ENCODE assay signal across 12 mouse cellular contexts in genomic region chr14:27405452-27405851, GRCm38 (mm10). TPM values are rescaled to one million over a fixed set of nuclear protein-coding genes. Genes with fewer than 3 reads are reported as not detected.
A peak's percentile ranks its signal among the peaks of the same experiment; 100 is the strongest.
DNase-seq lines count a peak whose midpoint lies in the region; ATAC-seq and TF ChIP-seq lines count a peak whose summit lies in the region.
"Had no signal": no experiment of that assay in that cellular context is flagged by ENCODE, and none has a peak within 500 bp of the region (broad histone marks: within the 10 kb centered on the region; RNA-seq: fewer than 3 reads in every experiment).

No protein-coding gene starts in this region.

- H3K4me3 ChIP-seq in kidney, adult 2 months (ENCODE audit: insufficient read depth, low read depth, low read length), result no peak overlapping the region
- H3K4me3 ChIP-seq in macrophage (ENCODE audit: inconsistent target), result no peak overlapping the region
- H3K4me3 ChIP-seq in hindbrain, embryonic 11.5 days (ENCODE audit: low read depth, low read length), result no peak overlapping the region
- H3K4me3 ChIP-seq: limb, embryonic 15.5 days; neural tube, embryonic 12.5 days; stomach, embryonic 15.5 days had no signal

- 78% methylated on average over 4 of the region's 4 CpGs for WGBS in kidney, adult 2 months
- WGBS in macrophage (ENCODE audit: missing documents), result 5% methylated on average over 4 of the region's 4 CpGs
- 87% methylated on average over 4 of the region's 4 CpGs for WGBS in hindbrain, embryonic 11.5 days

- no peaks in the 10 kb centered on the region for H3K27me3 ChIP-seq in kidney, adult 2 months (replicated peaks; ENCODE audit: control insufficient read depth, insufficient read depth, low read length)
- no peaks in the 10 kb centered on the region for H3K27me3 ChIP-seq in hindbrain, embryonic 11.5 days (ENCODE audit: control insufficient read depth, insufficient read depth, low read length)
- H3K27me3 ChIP-seq: limb, embryonic 15.5 days; neural tube, embryonic 12.5 days; stomach, embryonic 15.5 days had no signal

- H3K36me3 ChIP-seq in kidney, adult 2 months (ENCODE audit: control insufficient read depth, insufficient read depth, low read length), result peaks cover 5% of the 10 kb centered on the region
- peaks cover 21% of the 10 kb centered on the region for H3K36me3 ChIP-seq in macrophage (ENCODE audit: inconsistent target)
- H3K36me3 ChIP-seq in hindbrain, embryonic 11.5 days (ENCODE audit: control insufficient read depth, insufficient read depth, low read length), result no peaks in the 10 kb centered on the region
- H3K36me3 ChIP-seq: neural tube, embryonic 12.5 days; stomach, embryonic 15.5 days had no signal

- H3K4me1 ChIP-seq in kidney, adult 2 months (ENCODE audit: control insufficient read depth, insufficient read depth, low read length), result no peaks in the 10 kb centered on the region
- no peaks in the 10 kb centered on the region for H3K4me1 ChIP-seq in hindbrain, embryonic 11.5 days (replicated peaks; ENCODE audit: control insufficient read depth, insufficient read depth, low read length)
- H3K4me1 ChIP-seq: limb, embryonic 15.5 days; neural tube, embryonic 12.5 days; stomach, embryonic 15.5 days had no signal

- H3K27ac ChIP-seq in kidney, adult 2 months (ENCODE audit: insufficient read depth, low read depth, low read length), result no peak overlapping the region
- peak overlapping the region; percentile 37 for H3K27ac ChIP-seq in macrophage
- H3K27ac ChIP-seq in hindbrain, embryonic 11.5 days (ENCODE audit: low read depth, low read length), result no peak overlapping the region
- H3K27ac ChIP-seq: limb, embryonic 15.5 days; neural tube, embryonic 12.5 days; stomach, embryonic 15.5 days had no signal

- H3K79me2 ChIP-seq in macrophage (ENCODE audit: inconsistent target), result no peaks in the 10 kb centered on the region

- H3K9ac ChIP-seq in hindbrain, embryonic 11.5 days (ENCODE audit: low read depth, low read length), result no peak overlapping the region
- H3K9ac ChIP-seq: limb, embryonic 15.5 days; neural tube, embryonic 12.5 days; stomach, embryonic 15.5 days had no signal

- TF ChIP-seq POLR2A in kidney, adult 2 months (IDR thresholded peaks at IDR 0.05; ENCODE audit: low read depth, low read length), result no peak

- ATAC-seq in hindbrain, embryonic 11.5 days (ENCODE audit: low FRiP score), result no peak
- ATAC-seq in cerebellum, adult (ENCODE audit: insufficient number of reproducible peaks, low FRiP score, low TSS enrichment), result no peak

- peak; percentile 36 for DNase-seq in kidney, adult 2 months
- no peak for DNase-seq in kidney, postnatal 14 days
- DNase-seq in MEL-GATA-1-ER (ENCODE audit: extremely low read depth, low read depth), result peak; percentile 32
- peak; percentile 83 for DNase-seq in thymus, postnatal 0 days (ENCODE audit: low spot score)
- DNase-seq in hindbrain, embryonic 11.5 days (ENCODE audit: low spot score), result no peak
- DNase-seq in layer of hippocampus, postnatal 14 days (ENCODE audit: low spot score in 2 of 2), result no peak
- DNase-seq: kidney, postnatal 25 days had no signal

- H3K9me3 ChIP-seq in hindbrain, embryonic 11.5 days (ENCODE audit: control insufficient read depth, low read length), result no peaks in the 10 kb centered on the region
- H3K9me3 ChIP-seq: limb, embryonic 15.5 days; stomach, embryonic 15.5 days had no signal

- no peak for TF ChIP-seq CTCF in kidney, adult 2 months (conservative IDR thresholded peaks at IDR 0.05; ENCODE audit: insufficient read depth, insufficient read length, low read depth, low read length)

- H3K4me2 ChIP-seq in hindbrain, embryonic 11.5 days (replicated peaks; ENCODE audit: low read depth, low read length), result no peak overlapping the region
- H3K4me2 ChIP-seq: limb, embryonic 15.5 days; neural tube, embryonic 12.5 days; stomach, embryonic 15.5 days had no signal

RNA-seq across cellular contexts. Expression of gene Fam208a, which starts 23.2 kb away (rescaled TPM):
- 5.3 and 6.8 TPM in 2 replicates for polyA plus RNA-seq in kidney, adult 2 months (2012; rRNA removed)
- 100 to 1,000 TPM in 18 of 26 experiments, 10 to 100 TPM in 8; 51.0 to 191 (median 118) TPM for total RNA-seq in macrophage (2018; cell fraction: chromatin; rRNA removed)
- 10 to 100 TPM in 24 of 26 experiments, 1 to 10 TPM in 2; 7.1 to 26.6 (median 18.3) TPM for total RNA-seq in macrophage (2018; cell fraction: cytosol; rRNA removed)
- total RNA-seq in macrophage (2018; cell fraction: nucleus; rRNA removed), result 100 to 1,000 TPM in 9 of 26 experiments, 10 to 100 TPM in 17; 41.0 to 154 (median 87.7) TPM
- 10.1 to 15.1 TPM (median 14.4 TPM) in 3 replicates for polyA plus RNA-seq in macrophage (2018)
- 11.1 and 16.7 TPM in 2 replicates for polyA plus RNA-seq in thymus, postnatal 0 days (2015; fragmentation: Nextera tagmentation; extraction: Ambion mirVana)
- 12.6 and 17.9 TPM in 2 replicates for polyA plus RNA-seq in hindbrain, embryonic 11.5 days (2014; fragmentation: Nextera tagmentation; extraction: Ambion mirVana)
- 10 to 100 TPM; 25.9 to 27.5 TPM for total RNA-seq in layer of hippocampus, postnatal 14 days (2021)

Comparison
In these comparisons a context has a peak if more than half of its experiments do, and no peak if none do; other contexts are left out.
1. DNase-seq: peak in kidney, adult 2 months (single experiment), MEL-GATA-1-ER (single experiment) and thymus, postnatal 0 days (single experiment); none in kidney, postnatal 14 days (single experiment), hindbrain, embryonic 11.5 days (single experiment) and layer of hippocampus, postnatal 14 days (0 of 2).